Mouse (Mus musculus) brain, embryonic 18.5 days (tissue): ENCODE data around the gene Cnot3.
A peak's percentile ranks its signal among the peaks of the same experiment; 100 is the strongest.
"Not testable (repeated sequence)": the region's sequence is repeated elsewhere in the genome, so short reads cannot be mapped to it uniquely, and the experiment has no call there.

ENCODE experiments used
- DNase-seq: peaks from one replicate; pipeline ENCODE4 v3.0.0-alpha.2; 2012; ENCODE audit warnings: low read depth, low spot score

Gene Cnot3

DNA sequence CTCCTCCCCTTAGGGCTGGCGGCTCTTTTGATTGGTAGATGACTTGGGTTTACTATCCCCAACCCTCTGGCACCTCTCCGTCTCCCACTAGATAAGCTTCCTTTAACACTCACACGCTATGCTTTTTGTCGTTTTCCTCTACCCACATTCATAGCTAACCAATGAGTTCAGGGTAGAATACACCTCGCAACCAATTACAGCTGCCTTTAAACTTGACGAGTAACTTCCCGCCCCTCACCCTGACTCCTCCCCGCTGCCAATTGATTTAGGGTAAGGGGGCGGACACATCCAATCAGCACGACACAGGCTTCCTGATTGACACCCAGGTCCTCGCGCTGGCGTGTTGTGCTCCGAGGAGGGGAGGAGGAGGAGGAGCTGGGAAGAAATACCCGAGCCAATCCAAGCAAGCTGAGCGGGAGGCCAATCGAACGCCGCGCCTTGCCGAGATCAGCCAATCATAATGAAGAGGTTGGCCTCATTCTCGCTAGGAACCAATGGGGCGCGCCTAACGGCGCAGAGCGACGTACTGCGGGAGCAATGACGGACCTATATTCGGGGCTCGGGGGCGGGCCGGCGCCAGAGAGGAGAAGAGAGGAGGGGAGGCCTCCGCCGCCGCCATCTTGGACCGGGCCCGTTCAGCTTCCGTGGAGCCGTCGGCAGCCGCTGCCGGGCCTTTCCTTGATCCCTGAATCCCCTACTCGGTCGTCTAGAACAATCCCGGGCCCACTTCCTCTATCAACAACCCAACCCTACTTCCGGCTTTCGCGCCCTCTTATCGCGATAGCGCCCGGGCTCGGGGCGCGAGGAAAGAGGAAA, at the start of gene Cnot3:
Gene Cnot3 (plus strand): TSS at position 597 of the 816 bp plus-strand sequence.
- DNase-seq: peak; percentile 100

DNA sequence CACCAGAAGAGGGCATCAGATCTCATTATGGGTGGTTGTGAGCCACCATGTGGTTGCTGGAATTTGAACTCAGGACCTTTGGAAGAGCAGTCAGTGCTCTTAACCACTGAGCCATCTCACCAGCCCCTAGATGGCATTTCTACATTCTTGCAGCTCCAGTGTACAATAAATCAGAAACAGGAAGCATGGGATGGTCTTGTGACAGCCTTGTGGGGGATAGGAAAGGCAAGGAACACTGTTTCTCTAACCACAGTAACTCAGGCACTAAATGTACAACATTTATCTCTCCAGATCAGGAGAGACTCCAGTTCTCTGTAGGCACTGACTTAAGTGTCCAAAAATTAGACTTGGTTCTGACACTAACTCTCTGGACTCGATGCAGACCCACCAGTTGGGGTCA, 47.3 kb upstream of the Cnot3 start:
- DNase-seq: not testable (repeated sequence)

DNA sequence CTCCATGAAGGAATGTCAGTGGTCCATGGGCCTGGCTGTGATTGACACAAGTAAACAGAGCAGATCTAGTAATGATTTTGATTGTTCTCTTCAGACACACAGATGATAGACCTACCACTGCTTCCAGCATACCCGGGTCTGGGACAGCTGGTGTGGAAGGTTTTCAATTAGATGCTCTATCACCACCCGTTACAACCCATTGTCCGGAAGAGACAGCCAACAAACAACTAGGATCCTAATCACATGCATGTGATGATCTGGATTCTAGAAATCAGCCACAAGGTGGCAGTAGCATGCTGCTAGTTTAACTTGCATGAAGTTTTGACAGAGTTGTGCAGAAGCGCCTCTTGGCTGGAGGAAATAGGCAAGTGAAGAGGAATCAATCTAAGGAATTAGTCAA, 43.9 kb upstream of the Cnot3 start:
- DNase-seq: no peak

DNA sequence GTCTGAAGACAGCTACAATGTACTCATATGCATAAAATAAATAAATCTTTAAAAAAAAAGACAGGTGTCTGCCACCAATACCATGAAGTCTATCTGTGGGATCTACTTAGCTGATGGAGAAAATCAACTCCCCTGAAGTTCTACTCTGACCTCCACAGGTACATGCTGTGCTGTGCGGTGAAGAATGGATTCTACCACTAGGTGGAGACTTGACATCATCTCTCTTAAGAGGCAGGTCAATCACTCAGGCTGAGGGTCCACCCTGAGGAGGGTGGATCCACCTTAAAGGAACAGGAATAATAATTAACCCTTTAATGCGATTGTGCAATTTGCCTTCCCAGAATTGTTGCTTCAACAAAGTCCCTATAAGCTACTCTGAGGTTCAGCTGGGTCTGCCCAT, 38.3 kb upstream of the Cnot3 start:
- no peak for DNase-seq

DNA sequence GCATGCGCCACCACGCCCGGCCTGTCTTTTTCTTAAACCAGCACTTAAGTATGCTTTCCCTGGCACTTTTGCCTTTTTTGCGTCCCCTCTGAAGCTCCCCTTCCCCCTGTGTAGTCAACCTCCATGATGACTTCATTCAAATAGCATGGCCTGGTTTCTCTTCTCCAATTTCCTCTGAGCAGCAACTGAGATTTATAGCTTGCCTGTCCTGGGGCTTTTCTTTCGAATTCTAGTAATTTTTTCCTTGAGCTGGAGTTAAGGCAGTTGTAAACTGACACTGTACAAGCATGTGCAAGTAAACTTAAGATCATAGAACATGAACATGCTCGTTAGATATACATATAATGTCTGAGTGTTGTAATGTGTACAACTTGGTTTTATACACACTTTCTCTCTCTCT, 37.7 kb upstream of the Cnot3 start:
- no peak for DNase-seq

DNA sequence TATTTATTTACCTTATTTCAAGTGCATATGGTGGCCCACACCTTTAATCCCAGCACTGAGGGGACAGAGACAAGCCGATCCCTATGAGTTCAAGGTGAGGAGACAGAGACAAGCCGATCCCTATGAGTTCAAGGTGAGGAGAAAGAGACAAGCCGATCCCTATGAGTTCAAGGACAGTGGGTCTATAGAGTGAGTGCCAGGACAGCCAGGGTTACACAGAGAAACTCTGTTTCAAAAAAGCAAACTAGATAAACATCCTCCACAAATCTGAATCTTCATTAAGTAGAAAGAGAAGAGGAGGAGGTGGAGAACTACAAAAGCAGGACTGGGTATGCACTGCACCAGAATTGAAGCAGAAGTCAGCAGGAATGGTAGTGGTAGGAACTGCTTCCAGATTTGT, 36.4 kb upstream of the Cnot3 start:
- DNase-seq: no peak

DNA sequence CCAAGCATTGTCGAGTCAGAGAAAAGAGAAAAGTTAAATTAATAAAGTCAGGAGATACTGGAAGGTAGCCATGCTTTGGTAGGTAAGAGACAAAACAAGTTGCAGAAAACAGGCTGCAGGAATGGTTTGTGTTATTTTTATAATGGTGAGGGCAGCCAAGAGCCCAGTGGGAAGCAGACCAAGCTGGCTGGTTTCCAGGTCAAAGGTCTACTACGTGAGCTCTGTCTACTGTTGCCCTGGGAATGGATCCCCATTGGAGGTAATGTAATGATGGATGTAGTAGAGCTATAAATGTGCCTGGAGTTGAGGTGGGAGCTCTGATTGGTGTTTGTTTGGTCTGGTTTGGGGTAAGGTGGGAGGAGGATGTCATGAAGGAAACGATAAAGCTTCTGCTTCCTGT, 36.0 kb upstream of the Cnot3 start:
- no peak for DNase-seq

DNA sequence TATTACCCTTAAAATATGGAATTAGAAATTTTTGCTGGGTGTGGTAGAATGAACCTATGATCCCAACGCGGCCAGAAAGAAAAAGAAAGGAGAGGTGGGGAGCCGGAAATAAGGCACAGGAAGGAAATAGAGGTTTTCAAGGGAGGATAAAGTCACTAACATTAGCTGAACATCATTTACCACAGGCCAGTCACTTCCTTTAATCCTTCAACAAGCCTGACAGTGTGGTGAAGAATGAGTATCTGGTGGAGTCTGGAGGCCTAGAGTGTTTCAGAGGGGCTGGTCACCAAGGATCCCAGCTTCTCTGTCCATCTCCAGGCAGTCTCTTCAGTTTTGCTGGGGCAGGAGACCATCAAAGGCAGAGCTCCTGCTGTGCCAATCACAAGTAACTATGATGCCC, 34.6 kb upstream of the Cnot3 start:
- DNase-seq: no peak

DNA sequence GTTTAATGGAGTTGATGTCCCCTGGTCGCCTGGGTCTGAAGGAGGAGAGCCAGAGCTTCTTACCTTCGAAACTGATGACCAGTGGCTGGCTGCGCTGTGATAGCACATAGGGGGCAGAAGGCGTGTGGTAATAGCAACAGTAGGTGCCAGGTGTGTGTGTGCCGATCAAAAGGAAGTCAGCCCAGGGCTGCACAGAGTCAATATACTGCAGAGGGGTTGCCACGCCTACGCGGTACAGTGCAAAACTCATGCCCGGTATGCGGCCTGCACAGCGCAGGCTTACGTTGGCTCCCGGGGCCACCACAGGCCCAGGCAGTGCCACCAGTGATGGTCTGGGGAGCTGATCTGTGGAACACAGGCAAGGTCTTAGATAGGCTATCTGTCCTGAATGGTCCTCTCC, 34.1 kb upstream of the Cnot3 start:
- no peak for DNase-seq

DNA sequence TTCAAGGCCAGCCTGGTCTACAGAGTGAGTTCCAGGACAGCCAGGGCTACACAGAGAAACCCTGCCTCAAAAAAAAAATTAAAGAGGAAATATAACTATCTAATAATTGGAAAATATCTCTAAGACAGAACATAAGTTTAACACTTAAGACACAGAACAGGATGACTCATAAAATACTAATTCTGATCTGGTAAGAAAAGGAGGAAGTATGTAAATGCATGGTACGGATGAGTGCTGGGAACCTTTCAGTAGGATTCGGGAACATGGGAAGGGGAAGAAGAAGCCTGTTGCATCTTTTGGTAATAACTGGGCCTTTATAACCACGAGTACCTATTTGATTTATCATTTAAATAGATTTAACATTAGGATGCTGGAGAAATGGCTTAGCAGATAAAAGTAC, 31.0 kb upstream of the Cnot3 start:
- DNase-seq: no peak

DNA sequence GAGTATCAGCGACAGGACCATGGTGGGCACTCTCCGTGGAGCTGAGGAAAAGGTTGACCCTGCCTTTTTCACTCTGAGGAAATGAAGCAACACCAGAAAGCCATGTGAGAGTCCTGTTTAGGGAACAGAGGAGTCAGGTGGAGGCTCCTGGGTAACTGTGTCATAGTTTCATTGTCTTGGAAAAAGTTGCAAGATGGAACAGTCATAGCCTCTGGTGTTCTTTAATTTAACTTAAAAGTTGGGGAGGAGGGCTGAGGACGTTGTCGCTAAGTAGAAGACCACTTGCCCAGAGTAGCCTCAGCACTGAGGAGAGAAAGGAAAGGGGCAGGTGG, 29.0 kb upstream of the Cnot3 start, which contains the start of gene Oscar:
Gene Oscar (minus strand): TSS at position 101 of the 332 bp plus-strand sequence.
- no peak for DNase-seq

DNA sequence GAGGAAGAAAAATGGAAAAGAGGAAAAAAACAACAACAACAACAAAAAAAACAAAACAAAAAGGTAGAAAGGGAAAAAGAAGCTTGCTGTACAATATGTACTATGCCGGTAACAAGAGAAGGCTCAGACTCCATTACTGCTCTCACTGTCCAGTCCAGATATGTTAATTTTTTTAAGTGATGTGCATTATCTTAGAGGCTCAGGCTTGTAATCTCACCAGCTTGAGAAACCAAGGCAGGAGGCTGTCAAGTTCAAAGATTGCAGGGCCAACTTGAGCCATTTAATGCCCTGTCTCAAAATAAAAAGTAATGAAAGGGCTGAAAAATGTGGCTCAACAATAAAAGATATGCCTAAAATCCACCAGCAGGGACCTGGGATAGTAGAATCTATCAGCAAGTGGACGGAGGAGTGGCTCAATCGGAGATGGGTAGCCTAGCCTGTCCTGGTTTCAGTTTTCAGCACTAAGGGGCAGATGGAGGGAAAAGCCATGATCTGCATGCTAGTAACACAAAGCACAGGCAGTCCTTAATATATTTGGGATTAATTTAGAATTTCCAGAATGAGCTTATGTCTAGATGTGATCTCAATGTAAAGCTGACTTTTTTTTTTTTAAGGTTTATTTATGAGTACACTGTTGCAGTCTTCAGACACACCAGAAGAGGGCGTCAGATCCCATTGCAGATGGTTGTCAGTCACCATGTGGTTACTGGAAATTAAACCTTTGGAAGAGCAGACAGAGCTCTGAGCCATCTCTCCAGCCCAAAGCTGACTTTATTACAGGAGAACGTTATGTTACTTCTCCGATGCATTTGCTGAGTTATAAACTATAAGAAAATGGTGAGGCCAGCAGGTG, 28.5 kb upstream of the Cnot3 start:
- DNase-seq: no peak

DNA sequence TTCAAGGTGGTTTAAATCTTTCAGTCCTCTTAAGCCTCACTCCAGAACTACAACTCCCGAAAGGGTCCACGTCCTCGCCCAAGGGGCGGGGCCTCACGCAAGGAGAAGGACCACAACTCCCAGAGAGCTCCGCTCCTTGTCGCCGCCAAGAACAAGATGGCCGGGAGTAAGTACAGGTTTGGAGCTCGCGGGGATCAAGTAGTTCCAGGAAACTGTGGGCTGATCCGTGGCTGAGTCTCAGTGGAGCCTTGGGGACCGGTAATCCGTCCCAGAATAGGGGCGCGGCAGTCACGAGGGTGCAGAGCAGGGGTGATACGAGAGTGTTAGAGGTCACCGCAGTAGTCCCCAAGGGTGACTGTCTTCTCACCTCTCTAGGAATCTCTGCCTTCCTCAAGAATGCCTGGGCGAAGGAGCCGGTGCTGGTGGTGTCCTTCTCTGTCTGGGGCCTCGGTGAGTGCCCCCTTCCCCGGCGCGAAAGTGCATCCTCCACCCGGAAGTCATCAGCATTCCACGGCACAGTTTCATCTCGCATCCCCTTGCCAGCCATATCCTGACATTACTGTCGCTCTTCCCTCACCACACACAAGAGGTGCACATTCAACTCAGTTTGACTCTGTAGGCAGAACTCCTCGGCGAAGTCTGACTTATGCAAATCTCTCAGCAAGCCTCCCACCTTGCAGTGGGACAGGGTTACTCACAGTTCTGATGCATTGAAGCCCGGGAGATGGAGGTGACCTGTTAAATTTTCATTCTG, 27.6 kb upstream of the Cnot3 start, which contains the start of gene Ndufa3:
Gene Ndufa3 (plus strand): TSS at position 132 of the 754 bp plus-strand sequence.
- peak; percentile 88 for DNase-seq

DNA sequence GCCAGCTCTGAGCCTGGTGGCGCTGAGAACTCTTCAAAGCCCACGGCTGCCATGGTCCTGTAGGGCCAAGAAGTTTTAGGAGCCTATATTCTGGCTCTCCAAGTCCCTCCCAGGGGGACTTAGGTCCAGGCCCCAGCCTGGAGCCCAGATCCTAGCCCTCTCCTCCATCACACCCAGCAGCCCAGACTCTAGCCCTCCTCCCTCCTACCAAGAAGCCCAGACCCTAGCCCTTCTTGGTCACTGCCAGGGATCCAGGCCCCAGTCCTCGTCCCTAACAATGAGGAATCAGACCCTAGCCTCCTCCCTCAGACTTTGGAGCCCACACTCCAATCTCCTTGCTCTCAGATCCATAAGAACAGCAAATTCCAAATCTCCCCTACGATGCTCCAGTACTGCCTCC, 16.0 kb upstream of the Cnot3 start:
- DNase-seq: no peak

DNA sequence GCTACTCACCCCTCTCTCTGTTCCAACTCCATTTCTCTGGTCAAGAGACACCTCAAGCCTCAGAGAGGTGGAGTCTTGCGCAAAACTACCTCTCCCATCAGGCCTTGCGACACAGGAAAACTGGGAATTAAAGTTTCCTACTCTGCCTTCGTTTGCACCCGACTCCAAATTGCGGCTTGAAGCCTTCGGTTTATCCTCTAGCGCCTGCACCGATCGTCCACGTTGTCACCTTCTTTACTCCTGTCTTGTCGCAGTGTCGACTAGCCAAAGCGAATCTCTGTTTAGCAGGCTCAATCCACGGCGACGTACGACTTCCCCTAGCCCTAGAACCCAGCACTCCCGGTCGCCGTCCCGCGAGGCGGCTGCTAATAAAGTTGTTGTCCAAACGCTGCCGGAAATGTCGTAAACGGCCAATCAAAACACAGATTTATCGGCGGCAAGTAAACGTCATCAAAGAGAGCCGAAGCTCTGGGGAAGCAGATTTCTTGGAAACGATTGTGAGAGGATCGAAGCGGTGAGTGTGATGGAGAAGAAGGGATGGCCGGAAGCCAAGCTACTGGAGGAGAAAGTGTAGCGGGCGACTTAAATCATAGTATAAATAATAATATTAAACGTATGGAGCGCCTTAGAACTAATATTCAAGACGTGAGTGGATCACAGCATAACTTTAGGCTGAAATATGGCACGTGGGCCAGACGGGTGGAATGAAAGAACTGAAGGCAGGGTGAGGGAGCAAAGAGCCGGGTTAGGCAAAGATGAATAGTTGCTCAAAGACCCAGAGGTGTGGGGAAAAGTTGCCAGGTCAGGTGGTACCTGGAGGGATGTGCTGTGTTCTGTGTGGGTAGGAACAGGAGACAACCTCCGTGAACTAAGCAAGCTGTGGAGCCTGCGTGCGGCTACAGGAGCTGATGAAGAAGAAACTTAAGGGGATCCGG, 15.3 kb upstream of the Cnot3 start, which contains the start of the genes Tfpt and Prpf31:
Gene Tfpt (minus strand): TSS at position 387 of the 935 bp plus-strand sequence.
Gene Prpf31 (plus strand): TSS at position 443 of the 935 bp plus-strand sequence.
- DNase-seq: peak; percentile 94

DNA sequence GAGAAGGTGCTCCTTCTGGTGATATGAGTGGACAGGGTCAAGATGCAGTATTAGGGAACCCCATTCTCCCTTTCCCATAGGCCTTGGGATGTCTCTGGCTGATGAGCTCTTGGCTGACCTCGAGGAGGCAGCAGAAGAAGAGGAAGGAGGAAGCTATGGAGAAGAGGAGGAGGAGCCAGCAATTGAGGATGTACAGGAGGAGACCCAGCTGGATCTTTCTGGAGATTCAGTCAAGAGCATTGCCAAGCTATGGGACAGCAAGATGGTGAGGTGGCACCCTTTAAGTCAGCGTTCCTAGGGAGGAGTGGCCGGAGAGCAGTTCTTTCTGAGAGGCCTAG, 14.6 kb upstream of the Cnot3 start:
- no peak for DNase-seq

DNA sequence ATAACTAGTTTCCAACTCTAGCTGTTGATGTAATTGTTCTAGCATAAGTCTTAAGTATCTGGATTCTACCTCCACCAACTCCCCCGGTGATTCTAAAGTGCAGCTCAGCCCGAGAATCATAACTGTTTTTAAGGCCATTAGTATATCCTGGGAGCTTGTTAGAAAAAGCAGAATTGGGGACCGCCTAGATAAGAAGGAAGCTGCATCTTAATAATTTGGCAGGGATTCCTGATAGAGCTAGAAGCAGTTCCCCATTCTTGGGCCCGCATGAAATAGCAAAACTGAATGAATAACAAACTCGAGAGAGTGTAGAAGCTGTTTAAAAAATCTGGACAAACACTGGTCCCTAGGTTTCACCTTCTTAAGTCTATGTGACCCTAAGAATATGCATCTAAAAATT, 1.7 kb upstream of the Cnot3 start:
- DNase-seq: no peak

DNA sequence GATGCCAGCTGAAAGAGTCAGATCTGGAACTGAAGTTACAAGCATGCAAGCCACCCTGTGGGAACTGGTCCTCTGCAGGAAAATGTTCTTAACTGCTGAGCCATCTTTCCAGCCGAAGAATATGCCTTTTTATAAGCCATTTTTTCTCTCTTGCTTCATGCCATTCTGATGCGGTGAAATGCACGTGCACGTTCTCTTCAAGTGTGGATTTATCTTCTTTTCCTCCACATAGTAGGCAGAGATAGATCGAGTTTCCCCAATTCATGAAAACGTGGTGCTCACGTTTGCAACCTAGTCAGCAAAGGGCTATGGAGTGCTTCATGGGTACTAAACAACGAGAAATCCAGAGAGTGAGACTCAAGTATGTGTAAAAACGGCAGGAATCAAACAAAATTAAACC, 1.2 kb upstream of the Cnot3 start:
- no peak for DNase-seq

DNA sequence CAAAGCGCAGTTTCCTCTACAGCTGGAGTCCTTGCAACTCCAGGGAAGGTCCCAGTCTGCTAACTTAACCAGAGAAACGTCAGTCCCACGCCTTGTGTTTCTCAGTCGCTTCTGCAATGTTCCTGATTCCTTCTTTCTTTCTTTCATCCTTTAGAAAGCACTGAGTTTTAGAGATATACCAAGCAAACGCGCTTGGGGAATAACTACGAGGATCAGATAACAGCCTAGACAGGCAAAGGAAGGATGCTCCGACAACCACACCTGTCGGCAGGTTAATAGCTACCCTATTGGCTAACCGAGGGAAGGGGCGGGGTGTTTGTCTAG, 758 bp upstream of the Cnot3 start:
- DNase-seq: no peak

DNA sequence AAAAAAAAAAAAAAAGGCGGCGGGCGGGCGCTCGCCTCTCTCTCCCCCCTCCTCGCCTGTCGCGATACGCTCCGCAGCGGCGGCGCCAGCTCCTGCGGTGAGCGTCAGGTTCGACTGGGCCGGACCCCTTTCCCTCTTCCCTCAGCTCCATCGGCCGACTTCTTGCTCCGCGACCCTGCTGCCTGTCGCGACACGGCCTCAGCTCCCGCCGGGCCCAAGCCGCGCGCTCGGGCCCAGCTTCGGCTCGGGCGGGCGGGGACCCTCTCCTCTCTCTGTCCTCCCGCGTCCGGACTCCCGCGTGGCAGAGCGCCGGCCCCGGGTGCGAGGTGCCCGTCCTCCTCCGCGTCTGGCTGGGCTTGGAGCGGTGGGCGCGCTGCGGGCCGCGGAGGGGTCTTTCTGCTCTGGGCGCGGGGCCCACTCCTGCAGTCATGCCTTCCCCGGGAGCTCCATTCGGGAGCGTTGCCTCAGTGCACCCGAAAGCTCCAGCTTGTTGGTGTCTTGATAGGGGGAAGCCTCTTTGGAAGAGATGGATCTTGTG, 489 bp downstream of the Cnot3 start:
- no peak for DNase-seq

DNA sequence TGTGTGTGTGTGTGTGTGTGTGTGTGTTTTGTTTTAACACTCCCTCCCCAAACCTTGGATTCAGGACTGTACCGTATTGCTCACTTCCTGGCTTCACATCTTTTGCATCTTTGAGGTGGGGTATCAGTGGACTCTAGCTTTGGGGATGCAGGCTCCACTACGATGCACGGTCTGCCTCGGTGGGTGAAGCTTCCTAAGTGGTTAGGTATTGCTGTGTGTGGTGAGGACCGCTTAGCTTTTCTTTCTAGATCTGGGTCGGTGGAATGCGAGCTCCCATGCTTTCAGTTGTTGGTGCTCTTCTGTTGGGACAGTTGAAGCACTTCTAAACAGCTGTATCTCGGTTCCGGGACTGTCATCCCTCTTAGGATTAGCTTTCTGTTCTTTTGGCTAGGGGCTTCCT, 1.1 kb downstream of the Cnot3 start:
- DNase-seq: no peak
